Mouse (Mus musculus) bone marrow macrophage, adult 2 months (primary cell): ENCODE data around the gene Slc30a3. TPM values are rescaled to one million over a fixed set of nuclear protein-coding genes. Genes with fewer than 3 reads are reported as not detected.
"Not testable (repeated sequence)": the region's sequence is repeated elsewhere in the genome, so short reads cannot be mapped to it uniquely, and the experiment has no call there.

Experiments used
- H3K27ac ChIP-seq: 2 replicates; pipeline ENCODE4 v1.5.1; 2012; ENCODE audit warnings: low read depth, low read length; ENCODE audit not compliant: insufficient read depth
- H3K4me1 ChIP-seq: 2 replicates; pipeline ENCODE4 v1.6.1; 2012; ENCODE audit warnings: low read length; ENCODE audit not compliant: control insufficient read depth, insufficient read depth
- H3K4me3 ChIP-seq: 2 replicates; pipeline ENCODE4 v1.5.1; 2012; ENCODE audit warnings: mild to moderate bottlenecking, low read length, moderate library complexity; ENCODE audit not compliant: insufficient read depth
- CTCF ChIP-seq: IDR thresholded peaks from 2 replicates; pipeline ENCODE4 v1.5.1; 2012; ENCODE audit warnings: low read depth, mild to moderate bottlenecking, low read length, moderate library complexity
- POLR2A ChIP-seq: IDR thresholded peaks from 2 replicates; pipeline ENCODE4 v1.6.1; 2012; ENCODE audit warnings: mild to moderate bottlenecking, low read depth, low read length, borderline replicate concordance
- polyA plus RNA-seq: library from polyadenylated mRNA; stranded (reverse); fragments of >200 nt; gene quantifications from 2 replicates; pipeline ENCODE4 v1.2.4, GENCODE M21; 2012; ENCODE audit not compliant: missing spikeins, insufficient read depth, insufficient read length

The Slc30a3 gene
- polyA plus RNA-seq, 1 experiment = not detected

DNA sequence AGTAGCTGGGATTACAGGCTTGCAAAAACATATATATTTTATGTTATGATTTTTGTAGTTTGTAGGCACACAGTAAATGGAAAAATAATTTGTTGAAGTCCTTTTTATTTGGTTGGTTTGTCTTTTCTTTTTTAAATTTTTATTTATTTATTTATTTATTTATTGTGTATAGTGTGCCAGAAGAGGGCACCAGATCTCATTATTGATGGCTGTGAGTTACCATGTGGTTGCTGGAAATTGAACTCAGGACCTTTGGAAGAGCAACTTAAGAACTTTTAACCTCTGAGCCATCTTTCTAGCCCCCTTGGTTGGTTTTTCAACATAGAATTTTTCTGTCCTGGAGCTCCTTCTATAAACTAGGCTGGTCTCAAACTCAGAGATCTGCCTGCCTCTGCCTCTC, 57.6 kb downstream of the Slc30a3 start:
- TF ChIP-seq POLR2A (no peak), CTCF (no peak)
- H3K4me3 ChIP-seq = no peak overlapping the region
- peaks cover 10% of the 10 kb centered on the region for H3K4me1 ChIP-seq
- H3K27ac ChIP-seq = no peak overlapping the region

DNA sequence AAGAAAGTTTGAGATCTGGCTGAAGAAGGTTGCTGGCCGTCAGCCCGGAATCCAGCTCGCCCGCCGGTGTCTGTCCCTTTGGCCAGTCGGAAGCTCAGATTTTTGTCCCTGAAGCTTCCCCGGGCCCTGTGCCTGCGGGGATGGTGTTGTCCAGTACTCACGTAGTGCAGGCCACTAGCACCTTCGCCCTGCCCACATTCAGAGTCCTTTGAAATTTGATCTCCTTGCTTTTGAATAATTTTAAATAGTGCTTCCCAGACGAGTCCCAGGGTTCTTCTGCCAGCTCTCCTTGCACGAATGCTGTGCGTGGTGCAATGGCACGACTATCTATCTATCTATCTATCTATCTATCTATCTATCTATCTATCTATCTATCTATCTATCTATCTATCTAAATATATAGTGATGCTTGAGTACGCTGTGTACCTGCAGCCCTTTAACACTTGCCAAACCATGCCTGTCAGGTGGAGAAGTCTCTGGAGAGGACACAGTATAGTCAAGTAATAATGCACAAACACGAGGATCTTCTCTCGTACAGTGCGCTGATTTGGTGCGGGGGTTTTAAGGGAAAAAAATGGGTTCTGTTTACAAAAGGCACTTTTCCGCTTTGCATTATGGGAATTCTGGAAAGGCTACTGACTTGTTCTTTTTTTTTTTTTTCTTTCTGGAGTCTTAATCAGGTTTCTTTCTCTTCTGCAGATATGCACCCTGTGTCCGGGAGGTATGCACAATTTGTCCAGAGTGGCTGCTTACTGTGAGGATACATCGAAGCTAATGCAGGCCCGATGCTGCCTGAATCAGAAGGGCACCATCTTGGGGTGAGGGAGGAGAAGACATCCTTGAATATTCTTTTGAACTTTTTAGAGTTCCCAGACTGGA, 59.0 kb downstream of the Slc30a3 start, which contains the start of gene Slc5a6:
TSS of gene Slc5a6 (minus strand) at position 162 of the 879 bp plus-strand sequence.
- TF ChIP-seq CTCF (no peak), POLR2A (no peak)
- Histone ChIP-seq H3K27ac (peak within 1 kb of the TSS; percentile 94), H3K4me3 (peak within 1 kb of the TSS; percentile 97), H3K4me1 (peaks cover 7% of the 10 kb centered on the region)

DNA sequence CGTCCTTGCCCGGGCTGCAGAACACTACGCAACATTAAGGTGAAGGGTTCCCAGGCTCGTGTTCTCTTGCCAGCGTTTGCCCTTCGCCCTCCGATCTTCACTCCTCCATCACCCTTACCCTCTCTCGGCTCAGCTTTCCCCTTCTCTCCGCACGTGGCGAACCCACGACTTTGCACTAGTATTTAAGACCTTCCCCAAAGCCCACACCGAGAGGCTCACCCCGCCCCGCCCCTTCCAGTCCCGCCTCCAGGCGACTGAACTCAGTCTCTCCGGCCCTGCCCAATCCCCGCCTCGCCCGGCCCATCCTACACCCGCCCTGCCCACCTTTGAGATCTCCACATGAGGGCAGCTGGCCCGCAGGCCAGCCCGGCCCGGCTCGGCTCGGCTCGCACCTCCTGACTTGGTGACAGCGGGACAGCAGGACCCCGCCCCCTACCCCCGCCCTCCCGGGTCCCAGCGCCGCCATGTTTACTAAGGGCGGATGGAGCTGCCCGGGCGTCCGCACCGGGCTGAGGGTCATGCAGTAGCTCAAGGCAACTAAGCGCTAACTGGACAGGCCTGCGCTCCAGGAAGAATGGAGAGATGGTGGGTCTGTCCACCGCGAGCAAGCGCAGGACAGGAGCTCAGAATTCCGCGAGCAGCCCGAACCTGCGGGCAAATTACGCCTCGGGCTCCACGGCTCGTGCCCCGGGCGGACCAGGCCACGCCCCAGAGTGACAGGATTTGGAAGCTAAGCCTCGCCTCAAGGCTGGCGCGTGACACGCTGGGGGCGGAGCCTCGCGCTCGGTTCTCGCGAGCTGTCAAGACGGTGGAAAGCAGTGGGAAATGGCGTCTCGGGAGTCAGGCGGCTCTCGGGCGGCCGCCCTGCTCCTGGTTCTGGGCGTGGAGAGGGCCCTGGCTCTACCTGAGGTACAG, 59.9 kb downstream of the Slc30a3 start, which contains the start of gene Atraid:
TSS of gene Atraid (plus strand) at position 465 of the 915 bp plus-strand sequence.
- peaks cover 5% of the 10 kb centered on the region for H3K4me1 ChIP-seq
- peak within 1 kb of the TSS; percentile 97 for H3K4me3 ChIP-seq
- TF ChIP-seq POLR2A = peak; percentile 92
- TF ChIP-seq CTCF = no peak
- H3K27ac ChIP-seq = peak within 1 kb of the TSS; percentile 94

DNA sequence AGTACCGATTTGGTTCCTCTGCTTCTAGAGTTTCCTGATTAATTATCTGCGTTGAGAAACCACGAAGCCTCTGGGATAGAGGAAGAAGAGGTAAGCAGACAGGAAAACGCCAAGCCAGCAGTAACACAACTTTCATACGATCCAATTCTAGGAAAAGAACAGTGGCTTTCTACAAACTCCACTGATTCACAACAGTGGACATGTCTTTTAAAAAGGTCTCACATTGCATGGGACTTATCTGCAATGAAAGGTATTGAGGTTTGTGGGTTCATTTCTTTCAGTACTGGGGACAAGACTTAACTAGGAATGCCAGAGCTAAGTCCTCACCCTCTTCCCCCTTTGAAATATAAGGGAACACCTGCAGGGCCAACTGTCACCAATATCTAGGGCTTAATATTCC, 61.0 kb downstream of the Slc30a3 start:
- Histone ChIP-seq H3K4me3 (peak overlapping the region; percentile 97), H3K4me1 (peaks cover 5% of the 10 kb centered on the region), H3K27ac (no peak overlapping the region)
- TF ChIP-seq CTCF (no peak), POLR2A (no peak)

DNA sequence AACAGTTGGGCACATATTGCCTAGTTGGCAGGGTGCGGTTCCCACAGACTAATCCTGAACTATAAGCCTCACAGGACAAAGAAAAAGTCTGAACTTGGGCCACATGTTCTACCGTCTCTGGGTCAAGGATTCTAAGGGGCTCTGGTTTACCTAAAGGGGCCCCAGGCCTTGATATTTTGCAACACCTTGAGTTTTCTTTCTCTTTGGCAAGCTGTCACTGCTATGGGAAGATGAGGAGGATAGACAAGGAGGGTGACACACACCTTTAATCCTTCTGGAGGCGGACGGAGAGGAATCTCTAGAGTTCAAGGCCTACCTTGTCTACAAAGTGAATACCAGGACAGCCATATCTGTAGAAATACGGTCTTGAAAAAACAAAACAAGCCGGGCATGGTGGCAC, 61.6 kb downstream of the Slc30a3 start:
- H3K27ac ChIP-seq = no peak overlapping the region
- peaks cover 6% of the 10 kb centered on the region for H3K4me1 ChIP-seq
- TF ChIP-seq CTCF (no peak), POLR2A (no peak)
- no peak overlapping the region for H3K4me3 ChIP-seq

DNA sequence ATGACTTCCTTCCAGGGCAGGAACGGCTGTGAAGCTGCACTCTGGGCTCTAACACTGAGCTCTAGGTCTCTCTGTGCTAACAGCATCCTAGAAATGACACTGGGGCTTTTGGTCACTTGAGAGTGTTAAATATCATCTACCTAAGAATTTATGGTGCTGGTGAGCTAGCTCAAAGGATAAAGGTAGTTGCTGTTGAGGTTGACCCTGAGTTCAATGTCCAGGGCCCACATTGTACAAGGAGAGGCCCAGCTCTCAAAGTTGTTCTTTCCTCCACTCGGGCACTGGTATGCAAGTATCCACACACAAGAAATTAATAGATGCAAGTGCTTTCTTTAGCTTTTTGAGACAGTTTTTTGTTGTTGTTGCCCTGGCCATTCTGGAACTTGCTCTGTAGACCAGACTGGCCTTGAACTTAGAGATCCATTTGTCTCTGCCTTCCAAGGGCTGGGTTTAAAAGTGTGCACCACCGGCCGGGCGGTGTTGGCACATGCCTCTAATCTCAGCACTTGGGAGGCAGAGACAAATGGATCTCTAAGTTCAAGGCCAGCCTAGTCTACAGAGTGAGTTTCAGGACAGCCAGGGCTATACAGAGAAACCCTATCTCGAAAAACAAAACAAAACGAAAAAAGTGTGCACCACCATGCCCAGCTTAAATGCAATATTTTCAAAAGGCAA, 69.7 kb downstream of the Slc30a3 start:
- TF ChIP-seq POLR2A = no peak
- no peak overlapping the region for H3K27ac ChIP-seq
- H3K4me3 ChIP-seq = no peak overlapping the region
- H3K4me1 ChIP-seq = peaks cover 6% of the 10 kb centered on the region

DNA sequence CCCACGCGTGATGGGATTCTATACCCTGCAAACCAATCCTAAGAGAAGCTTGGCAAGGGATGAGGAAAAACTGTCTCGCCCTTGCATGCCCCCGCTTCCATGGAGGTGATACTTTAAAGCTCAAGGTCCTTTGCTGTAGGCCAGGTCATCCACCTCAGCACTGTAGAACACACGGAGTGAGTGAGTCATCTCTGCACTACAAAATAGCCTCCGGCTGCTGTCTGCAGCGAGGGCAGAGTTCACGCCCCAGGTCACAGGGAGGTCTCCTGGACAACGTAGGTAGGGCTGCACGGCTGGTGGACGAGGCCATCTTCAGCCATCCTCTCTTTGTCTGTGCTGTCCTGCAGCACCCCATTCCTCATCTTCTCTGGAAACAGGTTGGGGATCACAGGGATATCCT, 71.5 kb downstream of the Slc30a3 start:
- H3K4me1 ChIP-seq, H3K27ac ChIP-seq, H3K4me3 ChIP-seq: not testable (repeated sequence)

Other genes with a start within 250 kb of the Slc30a3 start
- gene Tmem214, start 240.2 kb downstream of the Slc30a3 start, polyA plus RNA-seq = 43.0 and 57.9 TPM in 2 replicates
- gene Agbl5, start 219.5 kb downstream of the Slc30a3 start, polyA plus RNA-seq = 5.8 and 6.5 TPM in 2 replicates
- 317 and 358 TPM in 2 replicates for gene Ost4, start 200.4 kb downstream of the Slc30a3 start, polyA plus RNA-seq
- gene Emilin1, start 194.8 kb downstream of the Slc30a3 start, polyA plus RNA-seq = 29.1 and 37.2 TPM in 2 replicates
- gene Khk, start 186.8 kb downstream of the Slc30a3 start, polyA plus RNA-seq = 29.8 and 38.9 TPM in 2 replicates
- gene Cgref1, start 162.6 kb downstream of the Slc30a3 start, polyA plus RNA-seq = not detected in 2 replicates
- 131 and 140 TPM in 2 replicates for gene Preb, start 147.9 kb downstream of the Slc30a3 start, polyA plus RNA-seq
- gene Tcf23, start 139.6 kb downstream of the Slc30a3 start, polyA plus RNA-seq = not detected in 2 replicates
- 114 and 133 TPM in 2 replicates for gene Atraid, start 59.9 kb downstream of the Slc30a3 start, polyA plus RNA-seq
- 5.5 and 7.5 TPM in 2 replicates for gene Slc5a6, start 59.3 kb downstream of the Slc30a3 start, polyA plus RNA-seq
- gene Cad, start 53.5 kb downstream of the Slc30a3 start, polyA plus RNA-seq = 4.2 and 4.6 TPM in 2 replicates
- gene Dnajc5g, start 2.0 kb downstream of the Slc30a3 start, polyA plus RNA-seq = not detected in 2 replicates
- gene Trim54, start 8.5 kb upstream of the Slc30a3 start, polyA plus RNA-seq = not detected in 2 replicates
- not detected in 2 replicates for gene Ucn, start 30.6 kb upstream of the Slc30a3 start, polyA plus RNA-seq
- 75.0 and 75.3 TPM in 2 replicates for gene Mpv17, start 46.0 kb upstream of the Slc30a3 start, polyA plus RNA-seq
- gene Gm29609, start 71.7 kb upstream of the Slc30a3 start, polyA plus RNA-seq = 0.93 and 2.7 TPM in 2 replicates
- 80.4 and 90.2 TPM in 2 replicates for gene Gtf3c2, start 71.9 kb upstream of the Slc30a3 start, polyA plus RNA-seq
- 80.3 and 85.8 TPM in 2 replicates for gene Snx17, start 85.0 kb upstream of the Slc30a3 start, polyA plus RNA-seq
- gene Eif2b4, start 85.2 kb upstream of the Slc30a3 start, polyA plus RNA-seq = 28.3 and 28.9 TPM in 2 replicates
- gene Zfp513, start 94.1 kb upstream of the Slc30a3 start, polyA plus RNA-seq = 32.3 and 33.1 TPM in 2 replicates
- gene Ppm1g, start 112.5 kb upstream of the Slc30a3 start, polyA plus RNA-seq = 61.2 and 67.7 TPM in 2 replicates
- gene Nrbp1, start 132.6 kb upstream of the Slc30a3 start, polyA plus RNA-seq = 84.1 and 85.8 TPM in 2 replicates
- gene Gm9970, start 133.0 kb upstream of the Slc30a3 start, polyA plus RNA-seq = not detected in 2 replicates
- 4.6 and 8.3 TPM in 2 replicates for gene Krtcap3, start 143.5 kb upstream of the Slc30a3 start, polyA plus RNA-seq
- 36.9 and 45.0 TPM in 2 replicates for gene Ift172, start 182.9 kb upstream of the Slc30a3 start, polyA plus RNA-seq
- gene Fndc4, start 187.8 kb upstream of the Slc30a3 start, polyA plus RNA-seq = not detected in 2 replicates
- not detected in 2 replicates for gene Gckr, start 189.2 kb upstream of the Slc30a3 start, polyA plus RNA-seq